Mouse (Mus musculus): ENCODE measurements at regions not wholly inside any gene's neighbourhood (a gene's known extent, or its start where the extent isn't known, plus 50 kb on each side); places are given as distances from the start of the nearest gene placed in this dataset. TPM values are rescaled to one million over a fixed set of nuclear protein-coding genes. Genes with fewer than 3 reads are reported as not detected.

DNA sequence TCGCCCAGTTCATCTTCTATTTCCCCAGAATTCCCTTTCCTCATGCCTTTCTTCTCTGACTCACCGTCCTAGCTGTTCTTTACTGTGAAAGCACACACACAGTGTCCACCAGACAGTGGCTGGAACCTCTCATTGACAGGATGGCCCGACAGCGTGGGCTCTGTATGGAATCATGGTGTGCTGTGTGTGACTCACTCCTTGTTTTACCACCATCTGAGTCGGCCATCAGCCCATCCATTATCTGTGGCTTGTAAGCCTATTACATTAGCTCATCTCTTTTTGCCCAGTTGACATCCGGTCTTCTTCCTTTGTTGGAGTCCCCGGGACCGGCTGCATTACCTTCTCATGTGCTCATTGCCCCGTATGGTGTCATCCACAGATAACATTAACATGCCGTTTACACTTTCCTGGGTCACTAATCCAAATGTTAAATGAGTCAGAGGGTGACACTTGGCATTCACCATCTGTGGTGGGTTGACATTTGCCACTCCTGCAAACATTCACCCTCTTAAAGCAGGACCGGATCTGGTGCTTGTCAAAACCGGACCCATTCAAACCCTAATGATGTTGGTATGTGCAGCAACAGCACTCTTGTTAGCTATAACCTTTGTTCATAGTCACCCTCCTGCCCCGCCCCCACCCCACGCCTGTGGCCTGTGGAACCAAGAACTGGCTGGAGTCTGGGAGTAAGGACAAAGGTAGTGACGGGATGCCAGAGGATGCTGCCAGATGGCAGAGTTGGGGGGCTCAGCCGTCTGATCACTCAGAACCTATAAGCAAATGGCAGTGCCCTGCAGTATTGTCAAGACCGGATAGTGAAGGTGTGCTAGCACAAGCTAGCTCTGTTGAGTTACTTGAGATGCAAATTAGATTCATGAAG, 113.7 kb upstream of the Gm10131 start:
- Histone ChIP-seq H3K36me3 (ENCODE audit: control insufficient read depth, insufficient read depth, low read length) (no peaks in the 10 kb centered on the region), H3K27me3 (ENCODE audit: control insufficient read depth, insufficient read depth, low read length) (no peaks in the 10 kb centered on the region), H3K4me3 (ENCODE audit: low read depth, low read length) (no peak overlapping the region), H3K9me3 (ENCODE audit: control insufficient read depth, low read length) (no peaks in the 10 kb centered on the region), H3K9ac (ENCODE audit: low read length) (no peak overlapping the region), H3K4me2 (replicated peaks; ENCODE audit: low read depth) (no peak overlapping the region), H3K4me1 (replicated peaks; ENCODE audit: control insufficient read depth, insufficient read depth) (no peaks in the 10 kb centered on the region; the same call in 1 of the 2 replicates), H3K27ac (replicated peaks) (no peak overlapping the region)
- TF ChIP-seq CTCF (IDR thresholded peaks at IDR 0.05; ENCODE audit: low read depth) (no peak), EP300 (optimal IDR thresholded peaks at IDR 0.05) (no peak)
- 53% methylated on average over 17 of the region's 17 CpGs for WGBS
- DNase-seq (ENCODE audit: low spot score) (peak; percentile 39), ATAC-seq (ENCODE audit: low FRiP score, low TSS enrichment) (peak; percentile 66)

DNA sequence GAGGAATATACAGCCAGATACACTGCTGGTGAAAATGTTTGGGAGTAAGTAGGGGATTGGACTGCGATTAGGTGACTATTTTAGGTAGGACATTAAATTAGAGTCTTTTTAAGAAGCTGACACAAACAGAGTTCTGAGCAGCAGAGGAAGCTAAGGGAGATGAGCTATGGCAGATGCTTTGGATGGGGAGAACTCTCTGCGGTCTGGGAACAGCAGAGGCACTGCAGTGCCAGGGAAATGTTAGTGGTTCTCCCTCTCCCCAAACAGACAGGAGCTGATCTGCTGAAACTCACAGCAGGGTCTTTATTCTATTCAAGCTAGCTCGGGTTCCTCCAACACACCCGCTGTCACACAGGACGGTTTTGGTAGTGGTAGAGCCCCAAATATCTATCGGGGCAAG, 110.7 kb upstream of the Gm10131 start:
- no peak overlapping the region for H3K4me3 ChIP-seq (ENCODE audit: low read depth, low read length)
- TF ChIP-seq CTCF (IDR thresholded peaks at IDR 0.05; ENCODE audit: low read depth) (no peak), EP300 (optimal IDR thresholded peaks at IDR 0.05) (no peak)
- ATAC-seq (ENCODE audit: low FRiP score, low TSS enrichment) (no peak), DNase-seq (ENCODE audit: low spot score) (no peak)
- H3K27me3 ChIP-seq (ENCODE audit: control insufficient read depth, insufficient read depth, low read length): no peaks in the 10 kb centered on the region
- no peaks in the 10 kb centered on the region; the same call in 1 of the 2 replicates for H3K4me1 ChIP-seq (replicated peaks; ENCODE audit: control insufficient read depth, insufficient read depth)
- no peak overlapping the region for H3K27ac ChIP-seq (replicated peaks)
- H3K9me3 ChIP-seq (ENCODE audit: control insufficient read depth, low read length): 0 out of 2 replicates have a peak, but pooled peaks cover 3% of the 10 kb centered on the region
- 77% methylated on average over 6 of the region's 6 CpGs for WGBS
- no peaks in the 10 kb centered on the region for H3K36me3 ChIP-seq (ENCODE audit: control insufficient read depth, insufficient read depth, low read length)
- H3K9ac ChIP-seq (ENCODE audit: low read length): no peak overlapping the region
- H3K4me2 ChIP-seq (replicated peaks; ENCODE audit: low read depth): no peak overlapping the region

Small RNA genes in the stretch of these regions (microRNA-seq; reads per million reads assigned to microRNA genes)
- not detected for gene Gm23177

All from stomach, postnatal 0 days (tissue).